Mouse (Mus musculus) layer of hippocampus, adult 2 months (tissue): Measurements from ENCODE around the gene Sympk. TPM values are rescaled to one million over a fixed set of nuclear protein-coding genes. Genes with fewer than 3 reads are reported as not detected.

Experiments used
- DNase-seq, 2 experiments: peaks; one replicate each; pipeline ENCODE4 v3.0.0; 2022; ENCODE audit warnings: low spot score in 2 of 2
- H3K27ac ChIP-seq: fragments of 200-600 bp; 2 replicates; pipeline ENCODE4 v1.8.1; 2022
- H3K4me3 ChIP-seq: fragments of 200-600 bp; 2 replicates; pipeline ENCODE4 v1.8.1; 2022; ENCODE audit warnings: mild to moderate bottlenecking
- CTCF ChIP-seq: fragments of 200-600 bp; conservative IDR thresholded peaks from 2 replicates; pipeline ENCODE4 v1.8.1; 2022; ENCODE audit warnings: antibody characterized with exemption, mild to moderate bottlenecking, moderate library complexity
- total RNA-seq, 2 experiments: library from RNA; stranded (reverse); gene quantifications; 2 replicates each; pipeline ENCODE4 v1.2.3; 2021

Gene Sympk
- total RNA-seq, 2 experiments from 2014 or later: 112 to 114 TPM

- DNase-seq: no peak
- Histone ChIP-seq H3K4me3 (no peak overlapping the region), H3K27ac (peak overlapping the region; percentile 23; the same call in 1 of the 2 replicates)
- TF ChIP-seq CTCF: no peak
Measured at GRCm38 (mm10) chr7:19083096-19083495, 58.9 kb downstream of the Sympk start.

GRCm38 (mm10) chr7:19083701-19084100, 59.5 kb downstream of the Sympk start, which contains the start of gene Dmpk:
Gene Dmpk, plus strand, starts transcription at chr7:19083849.
- Histone ChIP-seq H3K4me3 (peak within 1 kb of the TSS; percentile 26), H3K27ac (peak within 1 kb of the TSS; percentile 23; the same call in 1 of the 2 replicates)
- TF ChIP-seq CTCF: no peak
- no peak for DNase-seq

- Histone ChIP-seq H3K27ac (peak overlapping the region; percentile 20; the same call in 1 of the 2 replicates), H3K4me3 (peak overlapping the region; percentile 26; the same call in 1 of the 2 replicates)
- TF ChIP-seq CTCF: no peak
- no peak for DNase-seq
Measured at GRCm38 (mm10) chr7:19084277-19084771, 60.1 kb downstream of the Sympk start.

GRCm38 (mm10) chr7:19084921-19085473, 60.8 kb downstream of the Sympk start:
- TF ChIP-seq CTCF: no peak
- DNase-seq: no peak
- no peak overlapping the region for H3K27ac ChIP-seq
- H3K4me3 ChIP-seq: no peak overlapping the region

DNA sequence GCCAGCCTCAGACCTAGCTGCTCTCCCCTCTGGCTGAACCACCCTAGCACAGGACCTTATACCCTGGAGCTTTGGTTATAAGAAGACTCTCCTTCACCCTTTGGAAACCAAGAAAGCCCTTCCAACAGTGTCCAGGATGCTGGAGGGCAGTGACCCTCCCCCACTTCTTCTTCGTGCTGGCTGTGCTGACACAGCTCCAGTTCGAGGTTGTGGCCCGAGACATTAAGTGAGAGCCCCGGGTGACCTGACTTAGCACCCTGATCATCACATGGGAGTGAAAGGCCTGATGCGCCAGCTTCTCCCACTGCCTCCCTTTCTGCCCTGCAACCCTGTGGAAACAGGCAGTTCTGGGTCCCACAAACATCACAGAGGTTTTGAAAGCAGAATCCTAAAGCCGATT, 61.3 kb downstream of the Sympk start:
- no peak overlapping the region for H3K4me3 ChIP-seq
- TF ChIP-seq CTCF: no peak
- no peak overlapping the region for H3K27ac ChIP-seq
- DNase-seq: no peak

DNA sequence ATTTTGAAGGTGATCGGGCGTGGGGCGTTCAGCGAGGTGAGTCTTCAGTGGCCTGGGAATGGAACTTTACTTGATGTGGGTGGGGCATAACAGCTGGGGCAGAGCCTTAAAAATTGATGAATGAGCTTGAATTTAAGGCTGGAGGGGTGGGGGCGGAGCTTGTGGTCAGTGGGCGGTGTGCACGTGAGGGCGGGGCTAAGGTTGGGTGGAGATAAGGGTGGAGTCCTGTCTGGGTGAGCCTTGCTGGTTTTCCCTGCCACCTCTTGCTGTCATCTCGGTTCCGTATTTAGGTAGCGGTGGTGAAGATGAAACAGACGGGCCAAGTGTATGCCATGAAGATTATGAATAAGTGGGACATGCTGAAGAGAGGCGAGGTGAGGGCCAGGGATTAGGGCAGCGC, 61.9 kb downstream of the Sympk start:
- H3K4me3 ChIP-seq: no peak overlapping the region

DNA sequence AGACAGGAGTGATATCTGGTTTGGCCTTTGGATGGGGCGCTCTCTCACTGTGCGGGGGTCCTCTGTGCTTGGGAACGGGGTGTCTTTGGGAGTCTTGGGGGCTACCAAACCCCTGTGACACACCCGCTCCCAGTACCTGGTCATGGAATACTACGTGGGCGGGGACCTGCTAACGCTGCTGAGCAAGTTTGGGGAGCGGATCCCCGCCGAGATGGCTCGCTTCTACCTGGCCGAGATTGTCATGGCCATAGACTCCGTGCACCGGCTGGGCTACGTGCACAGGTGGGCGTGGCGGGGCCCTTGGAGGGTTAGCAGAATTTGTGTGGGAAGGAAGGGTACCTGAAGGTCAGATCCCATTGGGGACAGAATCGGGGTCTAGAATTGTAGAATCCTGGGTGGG, 62.6 kb downstream of the Sympk start:
- TF ChIP-seq CTCF: no peak
- Histone ChIP-seq H3K27ac (no peak overlapping the region), H3K4me3 (no peak overlapping the region)
- DNase-seq: no peak

More for the DNA sequence above, 61.9 kb downstream of the Sympk start:
- H3K27ac ChIP-seq: no peak overlapping the region
- no peak for DNase-seq
- no peak for TF ChIP-seq CTCF

- DNase-seq: peak in 1 of 2 experiments; percentile 72
- TF ChIP-seq CTCF: peak; percentile 92
- H3K27ac ChIP-seq: no peak overlapping the region
- H3K4me3 ChIP-seq: no peak overlapping the region
Measured at GRCm38 (mm10) chr7:19088813-19089212, 64.6 kb downstream of the Sympk start.

- H3K4me3 ChIP-seq: no peak overlapping the region
- no peak for DNase-seq
- TF ChIP-seq CTCF: no peak
- H3K27ac ChIP-seq: no peak overlapping the region
Measured at GRCm38 (mm10) chr7:19091913-19092312, 67.7 kb downstream of the Sympk start.

DNA sequence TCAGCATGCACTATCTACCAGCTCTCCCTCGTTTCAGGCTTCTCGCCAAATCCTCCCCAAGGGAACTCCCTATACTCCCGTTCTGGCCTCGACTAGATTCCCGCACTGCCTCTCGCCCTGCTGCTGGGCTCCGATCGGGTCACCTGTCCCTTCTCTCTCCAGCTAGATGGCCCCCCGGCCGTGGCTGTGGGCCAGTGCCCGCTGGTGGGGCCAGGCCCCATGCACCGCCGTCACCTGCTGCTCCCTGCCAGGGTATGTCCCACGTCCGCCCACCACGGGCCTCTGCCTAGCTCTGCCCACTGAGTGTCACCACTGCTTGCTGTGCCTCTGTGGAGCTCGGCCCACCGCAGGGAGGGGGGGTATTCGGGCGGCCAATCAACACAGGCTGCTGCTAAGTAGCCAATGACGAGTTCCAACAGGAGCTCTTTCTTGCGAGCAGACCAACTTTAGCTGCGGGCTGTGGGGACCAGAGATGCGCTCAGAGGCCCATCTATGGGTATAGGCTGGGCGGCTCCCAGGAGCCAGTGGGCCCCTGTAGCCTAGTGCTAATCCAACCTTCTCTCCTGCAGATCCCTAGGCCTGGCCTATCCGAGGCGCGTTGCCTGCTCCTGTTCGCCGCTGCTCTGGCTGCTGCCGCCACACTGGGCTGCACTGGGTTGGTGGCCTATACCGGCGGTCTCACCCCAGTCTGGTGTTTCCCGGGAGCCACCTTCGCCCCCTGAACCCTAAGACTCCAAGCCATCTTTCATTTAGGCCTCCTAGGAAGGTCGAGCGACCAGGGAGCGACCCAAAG, 68.4 kb downstream of the Sympk start:
- peak overlapping the region; percentile 4; the same call in 1 of the 2 replicates for H3K27ac ChIP-seq
- TF ChIP-seq CTCF: no peak
- DNase-seq: no peak
- no peak overlapping the region for H3K4me3 ChIP-seq

- TF ChIP-seq CTCF: peak; percentile 83
- DNase-seq: peak; percentile 55 to 79
- peak overlapping the region; percentile 53 for H3K27ac ChIP-seq
- peak overlapping the region; percentile 63 for H3K4me3 ChIP-seq
Measured at GRCm38 (mm10) chr7:19093174-19093521, 69.0 kb downstream of the Sympk start.

DNA sequence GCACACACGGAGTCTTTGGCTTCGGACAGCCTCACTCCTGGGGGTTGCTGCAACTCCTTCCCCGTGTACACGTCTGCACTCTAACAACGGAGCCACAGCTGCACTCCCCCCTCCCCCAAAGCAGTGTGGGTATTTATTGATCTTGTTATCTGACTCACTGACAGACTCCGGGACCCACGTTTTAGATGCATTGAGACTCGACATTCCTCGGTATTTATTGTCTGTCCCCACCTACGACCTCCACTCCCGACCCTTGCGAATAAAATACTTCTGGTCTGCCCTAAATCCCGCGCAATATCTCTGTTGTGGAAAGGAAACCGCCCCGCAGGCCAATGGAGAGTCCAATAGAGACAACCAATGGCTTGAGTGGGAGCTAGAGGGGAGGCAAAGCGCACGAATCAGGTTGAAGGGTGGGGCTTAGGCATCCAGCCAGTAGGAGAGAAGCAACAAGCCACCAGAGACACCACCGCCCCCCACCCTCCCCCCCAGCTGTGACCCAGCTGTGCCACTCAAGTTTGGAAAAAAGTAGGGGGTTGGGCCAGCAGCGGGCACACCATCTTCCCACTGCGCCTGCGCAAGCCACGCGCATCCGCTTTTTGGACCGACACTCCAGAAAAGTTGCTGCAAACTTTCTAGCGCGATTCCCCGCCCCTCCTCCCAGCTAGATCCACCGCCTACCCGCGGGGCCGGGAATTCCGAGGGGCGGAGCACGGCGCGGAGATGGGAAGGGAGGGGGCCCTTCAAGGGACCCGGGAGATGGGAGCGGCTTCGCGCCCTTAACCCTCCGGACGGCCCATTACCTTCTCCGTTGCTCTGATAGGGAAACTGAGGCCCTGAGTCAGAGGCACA, 69.6 kb downstream of the Sympk start:
- H3K27ac ChIP-seq: peak overlapping the region; percentile 87
- DNase-seq: peak; percentile 77 to 79
- TF ChIP-seq CTCF: no peak
- peak overlapping the region; percentile 63 for H3K4me3 ChIP-seq

DNA sequence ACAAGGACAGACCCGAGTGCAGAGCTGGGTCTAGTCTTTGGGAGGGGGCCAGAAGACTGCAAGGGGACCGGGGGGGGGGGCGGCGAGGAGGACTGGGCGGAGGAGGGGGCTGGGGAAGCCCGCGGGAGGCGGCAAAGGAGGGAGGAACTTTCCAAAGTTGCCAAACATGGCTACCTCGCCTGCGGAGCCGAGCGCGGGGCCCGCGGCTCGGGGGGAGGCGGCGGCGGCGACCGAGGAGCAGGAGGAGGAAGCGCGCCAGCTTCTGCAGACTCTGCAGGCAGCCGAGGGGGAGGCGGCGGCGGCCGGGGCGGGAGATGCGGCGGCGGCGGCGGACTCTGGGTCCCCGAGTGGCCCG, 70.3 kb downstream of the Sympk start, which contains the start of gene Six5:
Gene Six5, plus strand, starts transcription at position 124 of the 355 bp plus-strand sequence.
- DNase-seq: no peak
- no peak for TF ChIP-seq CTCF

More for the DNA sequence above, 70.3 kb downstream of the Sympk start, which contains the start of gene Six5:
- peak within 1 kb of the TSS; percentile 63 for H3K4me3 ChIP-seq
- H3K27ac ChIP-seq: peak within 1 kb of the TSS; percentile 87
